Mouse (Mus musculus) heart, embryonic 14.5 days (tissue): ENCODE data around the gene Cgref1. TPM values are rescaled to one million over a fixed set of nuclear protein-coding genes. Genes with fewer than 3 reads are reported as not detected.

Experiments used
- ATAC-seq: fragments of 200-750 bp; cut with Nextera tagmentation; 2 replicates; pipeline ENCODE4 v1.8.0; 2017; ENCODE audit warnings: low read depth, moderate TSS enrichment; ENCODE audit not compliant: insufficient number of reproducible peaks, insufficient read depth, low FRiP score
- H3K27ac ChIP-seq, 2 experiments: fragments of 200-500 bp in 1 of 2; fragments of 300-500 bp in 1 of 2; sonication (generic) in 1 of 2; replicated peaks in 1 of 2; 2 replicates each; pipeline ENCODE4 v1.5.1; 2012 to 2014; ENCODE audit warnings: low read depth in 2 of 2, low read length in 2 of 2, control low read depth in 1 of 2, mild to moderate bottlenecking in 1 of 2, mixed read lengths in 1 of 2; ENCODE audit not compliant: control insufficient read depth in 1 of 2, insufficient read depth in 1 of 2
- H3K27me3 ChIP-seq: fragments of 300-500 bp; sonication (generic); 2 replicates; pipeline ENCODE4 v1.6.1; 2014; ENCODE audit warnings: mild to moderate bottlenecking, low read length, control low read depth; ENCODE audit not compliant: control insufficient read depth, insufficient read depth
- H3K36me3 ChIP-seq: fragments of 300-500 bp; sonication (generic); 2 replicates; pipeline ENCODE4 v1.6.1; 2014; ENCODE audit warnings: mild to moderate bottlenecking, control low read depth, low read length, mixed read lengths; ENCODE audit not compliant: control insufficient read depth, insufficient read depth
- H3K4me1 ChIP-seq, 2 experiments: fragments of 200-500 bp in 1 of 2; fragments of 300-500 bp in 1 of 2; sonication (generic) in 1 of 2; 2 replicates each; pipeline ENCODE4 v1.6.1; 2012 to 2014; ENCODE audit warnings: low read length in 2 of 2, control low read depth in 1 of 2, mixed read lengths in 1 of 2; ENCODE audit not compliant: control insufficient read depth in 2 of 2, insufficient read depth in 2 of 2
- H3K4me2 ChIP-seq: fragments of 300-500 bp; sonication (generic); 2 replicates; pipeline ENCODE4 v1.6.1; 2014; ENCODE audit warnings: mild to moderate bottlenecking, low read length
- H3K4me3 ChIP-seq, 2 experiments: fragments of 200-500 bp in 1 of 2; fragments of 300-500 bp in 1 of 2; sonication (generic) in 1 of 2; 2 replicates each; pipeline ENCODE4 v1.5.1; 2012 to 2014; ENCODE audit warnings: low read length in 2 of 2, mild to moderate bottlenecking in 2 of 2, control low read depth in 1 of 2, low read depth in 1 of 2, moderate library complexity in 1 of 2; ENCODE audit not compliant: control insufficient read depth in 1 of 2, insufficient read depth in 1 of 2
- H3K9ac ChIP-seq: fragments of 300-500 bp; sonication (generic); 2 replicates; pipeline ENCODE4 v1.6.1; 2014; ENCODE audit warnings: mild to moderate bottlenecking, low read length
- H3K9me3 ChIP-seq: fragments of 300-500 bp; sonication (generic); 2 replicates; pipeline ENCODE4 v1.6.1; 2016; ENCODE audit warnings: low read length, control low read depth; ENCODE audit not compliant: control insufficient read depth
- WGBS: fragments of 180-500 bp; shearing (Covaris S2); extraction: QIAGEN DNeasy Blood & Tissue Kit; methylation state at CpG from one replicate; pipeline ENCODE4 v1.1.7; 2014; 5-methylcytosine and 5-hydroxymethylcytosine counted together
- polyA plus RNA-seq: library from polyadenylated mRNA; unstranded; fragments of >200 nt; fragmentation: Nextera tagmentation; extraction: Ambion mirVana; gene quantifications from 2 replicates; pipeline ENCODE4 v1.2.1, GENCODE M21; 2014

Gene Cgref1
- polyA plus RNA-seq, 1 experiment from 2014 or later = 3.8 TPM

DNA sequence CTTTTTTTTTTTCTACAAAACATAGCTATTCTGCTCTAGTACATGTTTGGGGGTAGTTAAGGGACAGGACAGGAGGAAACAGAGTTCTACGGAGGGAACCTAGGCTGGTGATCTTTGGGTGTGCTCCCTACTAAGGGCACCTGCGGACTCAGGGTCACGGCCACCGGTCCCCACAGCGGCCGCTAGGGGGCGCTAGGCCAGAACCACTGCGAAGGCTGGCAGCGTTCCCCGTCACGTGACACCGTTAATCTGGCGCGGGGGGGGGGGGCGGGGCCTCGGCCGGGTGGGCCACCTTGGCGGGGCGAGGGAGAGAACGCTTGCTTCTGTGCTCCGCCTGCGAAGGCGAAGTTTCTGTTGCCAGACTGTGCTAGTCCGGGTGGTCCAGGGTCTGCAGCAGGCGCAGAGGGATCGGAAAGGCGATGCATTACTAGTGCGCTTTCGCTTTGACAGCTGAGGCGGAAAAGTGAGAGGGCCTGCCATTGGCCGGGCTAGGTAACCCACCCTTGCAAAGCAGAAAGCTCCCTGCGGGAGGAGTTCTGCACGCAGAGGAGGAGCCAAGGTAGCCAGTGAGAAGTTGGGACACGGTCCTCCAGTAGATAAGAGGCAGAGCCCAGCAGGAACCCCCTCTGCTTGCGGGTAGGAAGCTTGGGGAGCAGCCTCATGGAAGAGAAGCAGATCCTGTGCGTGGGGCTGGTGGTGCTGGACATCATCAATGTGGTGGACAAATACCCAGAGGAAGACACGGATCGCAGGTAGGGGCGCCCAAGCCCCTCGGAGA, 23.9 kb downstream of the Cgref1 start, which contains the start of gene Khk:
TSS of gene Khk (plus strand) at position 176 of the 778 bp plus-strand sequence.
- Histone ChIP-seq H3K27ac (peak within 1 kb of the TSS; percentile 75 to 80), H3K36me3 (peaks cover 44% of the 10 kb centered on the region), H3K9ac (peak within 1 kb of the TSS; percentile 76), H3K4me1 (peaks cover 11 to 33% of the 10 kb centered on the region in 2 experiments), H3K4me3 (peak within 1 kb of the TSS; percentile 57 to 66), H3K27me3 (no peaks in the 10 kb centered on the region), H3K9me3 (no peaks in the 10 kb centered on the region), H3K4me2 (peak within 1 kb of the TSS; percentile 89)
- peak; percentile 75 for ATAC-seq
- WGBS = 2% methylated on average over 37 of the region's 40 CpGs

DNA sequence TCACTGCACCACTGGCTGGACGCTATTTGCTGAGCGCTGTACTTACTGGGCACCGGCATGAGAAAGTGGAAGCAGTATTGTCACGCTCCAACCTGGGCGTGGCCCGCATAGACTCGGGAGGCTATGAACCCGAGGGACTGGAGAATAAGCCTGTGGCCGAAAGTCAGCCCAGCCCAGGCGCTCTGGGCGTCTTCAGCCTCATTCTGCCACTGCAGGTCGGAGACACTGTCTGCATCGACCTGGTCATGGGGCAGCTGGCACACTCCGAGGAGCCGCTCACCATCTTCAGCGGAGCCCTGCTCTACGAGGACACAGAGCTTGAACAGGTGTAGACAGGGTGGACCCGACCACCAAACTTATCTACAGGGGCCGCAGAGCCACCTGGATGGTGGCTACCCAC, 24.8 kb downstream of the Cgref1 start:
- no peak overlapping the region for H3K9ac ChIP-seq
- H3K27me3 ChIP-seq = no peaks in the 10 kb centered on the region
- peaks cover 44% of the 10 kb centered on the region for H3K36me3 ChIP-seq
- H3K4me3 ChIP-seq = no peak overlapping the region; a peak in 1 of 4 replicates
- 0 out of 4 replicates have a peak overlapping the region, but pooled peaks of 1 of the 2 experiments have one; percentile 80 for H3K27ac ChIP-seq
- ATAC-seq = no peak
- 70% methylated on average over 19 of the region's 19 CpGs for WGBS
- peak overlapping the region; percentile 89; the same call in 1 of the 2 replicates for H3K4me2 ChIP-seq
- peaks cover 18 to 37% of the 10 kb centered on the region in 2 experiments for H3K4me1 ChIP-seq
- no peaks in the 10 kb centered on the region for H3K9me3 ChIP-seq

GRCm38 (mm10) chr5:30919831-30920614, 25.4 kb downstream of the Cgref1 start:
- Histone ChIP-seq H3K4me2 (no peak overlapping the region), H3K27ac (no peak overlapping the region), H3K36me3 (peaks cover 44% of the 10 kb centered on the region), H3K4me3 (no peak overlapping the region), H3K27me3 (no peaks in the 10 kb centered on the region), H3K9ac (no peak overlapping the region), H3K9me3 (no peaks in the 10 kb centered on the region), H3K4me1 (peaks cover 21 to 42% of the 10 kb centered on the region in 2 experiments)
- WGBS = 69% methylated on average over 11 of the region's 11 CpGs
- ATAC-seq = no peak

DNA sequence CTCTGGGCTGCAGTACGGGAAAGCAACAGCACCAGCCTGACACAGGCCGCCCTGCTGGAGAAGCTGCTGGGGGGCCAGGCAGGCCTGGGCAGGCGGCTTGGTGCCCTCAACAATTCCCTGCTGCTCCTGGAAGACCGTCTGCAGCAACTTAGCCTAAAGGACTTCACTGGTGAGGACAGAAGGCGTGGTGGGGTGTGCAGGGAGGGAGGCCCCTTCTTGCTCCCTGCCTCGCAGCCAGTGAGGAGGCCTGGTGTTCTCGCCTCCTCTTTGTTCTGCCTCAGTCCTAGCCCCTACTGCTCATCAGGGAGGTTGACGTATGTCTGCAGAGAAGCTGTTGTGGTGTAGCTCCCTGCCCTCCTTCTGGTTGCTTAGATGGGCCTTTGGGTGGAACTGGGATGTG, 26.7 kb downstream of the Cgref1 start:
- 93% methylated on average over 8 of the region's 8 CpGs for WGBS
- no peaks in the 10 kb centered on the region for H3K9me3 ChIP-seq
- no peak overlapping the region for H3K4me3 ChIP-seq
- no peak overlapping the region for H3K4me2 ChIP-seq
- H3K9ac ChIP-seq = no peak overlapping the region
- ATAC-seq = no peak
- H3K27me3 ChIP-seq = no peaks in the 10 kb centered on the region
- peaks cover 29 to 49% of the 10 kb centered on the region in 2 experiments for H3K4me1 ChIP-seq
- H3K36me3 ChIP-seq = peaks cover 44% of the 10 kb centered on the region
- H3K27ac ChIP-seq = no peak overlapping the region

- WGBS = 88% methylated on average over 31 of the region's 31 CpGs
- H3K4me3 ChIP-seq = no peak overlapping the region
- no peaks in the 10 kb centered on the region for H3K9me3 ChIP-seq
- peaks cover 34 to 54% of the 10 kb centered on the region in 2 experiments for H3K4me1 ChIP-seq
- no peak overlapping the region for H3K4me2 ChIP-seq
- no peak overlapping the region for H3K27ac ChIP-seq
- H3K27me3 ChIP-seq = no peaks in the 10 kb centered on the region
- no peak for ATAC-seq
- peaks cover 44% of the 10 kb centered on the region for H3K36me3 ChIP-seq
- H3K9ac ChIP-seq = no peak overlapping the region
Observed at GRCm38 (mm10) chr5:30917891-30918670, 27.3 kb downstream of the Cgref1 start.

GRCm38 (mm10) chr5:30917348-30917747, 28.0 kb downstream of the Cgref1 start:
- Histone ChIP-seq H3K36me3 (peaks cover 44% of the 10 kb centered on the region), H3K27me3 (no peaks in the 10 kb centered on the region), H3K9me3 (no peaks in the 10 kb centered on the region), H3K4me1 (peaks cover 37 to 54% of the 10 kb centered on the region in 2 experiments), H3K27ac (no peak overlapping the region), H3K9ac (no peak overlapping the region), H3K4me2 (no peak overlapping the region), H3K4me3 (no peak overlapping the region)
- 84% methylated on average over 11 of the region's 11 CpGs for WGBS
- no peak for ATAC-seq

DNA sequence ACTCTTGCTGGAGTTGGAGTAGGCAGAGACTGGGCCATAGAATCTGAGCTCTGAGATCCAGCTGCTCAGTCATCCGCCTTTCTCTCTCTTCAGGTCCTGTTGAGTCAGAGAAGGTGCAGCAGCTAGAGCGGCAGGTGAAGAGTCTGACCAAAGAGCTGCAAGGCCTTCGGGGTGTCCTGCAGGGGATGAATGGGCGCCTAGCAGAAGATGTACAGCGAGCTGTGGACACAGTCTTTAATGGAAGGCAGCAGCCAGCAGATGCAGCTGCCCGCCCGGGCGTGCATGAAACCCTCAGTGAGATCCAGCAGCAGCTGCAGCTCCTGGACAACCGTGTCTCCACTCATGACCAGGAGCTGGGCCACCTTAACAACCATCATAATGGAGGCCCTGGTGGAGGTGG, 28.6 kb downstream of the Cgref1 start:
- no peak for ATAC-seq
- WGBS = 89% methylated on average over 9 of the region's 9 CpGs
- Histone ChIP-seq H3K4me2 (0 out of 2 replicates have a peak overlapping the region, but pooled peaks have one; percentile 73), H3K4me1 (peaks cover 39 to 54% of the 10 kb centered on the region in 2 experiments), H3K9me3 (no peaks in the 10 kb centered on the region), H3K27me3 (no peaks in the 10 kb centered on the region), H3K9ac (no peak overlapping the region), H3K4me3 (no peak overlapping the region), H3K36me3 (peaks cover 44% of the 10 kb centered on the region), H3K27ac (peak overlapping the region in 1 of 2 experiments; percentile 94; a peak in 2 of 4 replicates)
